Mouse (Mus musculus) midbrain, embryonic 13.5 days (tissue): Measurements from ENCODE around the gene Rftn2. TPM values are rescaled to one million over a fixed set of nuclear protein-coding genes. Genes with fewer than 3 reads are reported as not detected.

ENCODE experiments used
- ATAC-seq: fragments of 200-750 bp; cut with Nextera tagmentation; 2 replicates; pipeline ENCODE4 v1.8.0; 2017; ENCODE audit warnings: mild to moderate bottlenecking, moderate TSS enrichment, moderate library complexity
- H3K27ac ChIP-seq: fragments of 300-500 bp; sonication (generic); 2 replicates; pipeline ENCODE4 v1.5.1; 2015; ENCODE audit warnings: inconsistent platforms, mild to moderate bottlenecking, moderate library complexity
- H3K27me3 ChIP-seq: fragments of 300-500 bp; sonication (generic); 2 replicates; pipeline ENCODE4 v1.6.1; 2015; ENCODE audit warnings: mild to moderate bottlenecking, inconsistent platforms
- H3K36me3 ChIP-seq: fragments of 300-500 bp; sonication (generic); 2 replicates; pipeline ENCODE4 v1.6.1; 2015; ENCODE audit warnings: mild to moderate bottlenecking, inconsistent platforms
- H3K4me1 ChIP-seq: fragments of 300-500 bp; sonication (generic); replicated peaks from 2 replicates; pipeline ENCODE4 v1.6.1; 2015; ENCODE audit warnings: inconsistent platforms
- H3K4me2 ChIP-seq: fragments of 300-500 bp; sonication (generic); replicated peaks from 2 replicates; pipeline ENCODE4 v1.6.1; 2015; ENCODE audit warnings: moderate library complexity, mild to moderate bottlenecking, inconsistent platforms
- H3K4me3 ChIP-seq: fragments of 300-500 bp; sonication (generic); replicated peaks from 2 replicates; pipeline ENCODE4 v1.5.1; 2015; ENCODE audit warnings: mild to moderate bottlenecking, inconsistent platforms
- H3K9ac ChIP-seq: fragments of 300-500 bp; sonication (generic); replicated peaks from 2 replicates; pipeline ENCODE4 v1.6.1; 2015; ENCODE audit warnings: mild to moderate bottlenecking, inconsistent platforms
- H3K9me3 ChIP-seq: fragments of 300-500 bp; sonication (generic); 2 replicates; pipeline ENCODE4 v1.6.1; 2016; ENCODE audit warnings: mild to moderate bottlenecking, inconsistent platforms
- WGBS: fragments of 180-500 bp; shearing (Covaris S2); methylation state at CpG from one replicate; pipeline ENCODE4 v1.1.7; 2015; 5-methylcytosine and 5-hydroxymethylcytosine counted together
- polyA plus RNA-seq: library from polyadenylated mRNA; unstranded; fragments of >200 nt; fragmentation: Nextera tagmentation; extraction: Ambion mirVana; gene quantifications from 2 replicates; pipeline ENCODE4 v1.2.1, GENCODE M21; 2015

Gene Rftn2
- polyA plus RNA-seq, 1 experiment from 2014 or later, result 8.5 TPM

- Histone ChIP-seq H3K9ac (no peak overlapping the region), H3K27me3 (no peaks in the 10 kb centered on the region), H3K27ac (no peak overlapping the region), H3K4me3 (no peak overlapping the region), H3K36me3 (peaks cover 9% of the 10 kb centered on the region), H3K4me2 (no peak overlapping the region), H3K9me3 (no peaks in the 10 kb centered on the region), H3K4me1 (no peaks in the 10 kb centered on the region)
- WGBS, result 56% methylated on average over 5 of the region's 5 CpGs
- ATAC-seq, result no peak
Measured at GRCm38 (mm10) chr1:55162781-55163180, 63.8 kb downstream of the Rftn2 start.

GRCm38 (mm10) chr1:55161895-55162294 lies 64.7 kb downstream of the Rftn2 start:
- 70% methylated on average over 7 of the region's 7 CpGs for WGBS

GRCm38 (mm10) chr1:55160831-55161638 lies 65.5 kb downstream of the Rftn2 start:
- Histone ChIP-seq H3K36me3 (peaks cover 26% of the 10 kb centered on the region), H3K27ac (no peak overlapping the region), H3K9ac (no peak overlapping the region), H3K9me3 (no peaks in the 10 kb centered on the region), H3K4me2 (no peak overlapping the region), H3K4me1 (no peaks in the 10 kb centered on the region), H3K4me3 (no peak overlapping the region), H3K27me3 (no peaks in the 10 kb centered on the region)
- 93% methylated on average over 17 of the region's 17 CpGs for WGBS
- 0 out of 2 replicates have a peak, but pooled peaks have one; percentile 29 for ATAC-seq

More at GRCm38 (mm10) chr1:55161895-55162294, 64.7 kb downstream of the Rftn2 start:
- ATAC-seq, result 0 out of 2 replicates have a peak, but pooled peaks have one; percentile 21
- Histone ChIP-seq H3K9me3 (no peaks in the 10 kb centered on the region), H3K27ac (no peak overlapping the region), H3K36me3 (peaks cover 18% of the 10 kb centered on the region), H3K4me3 (no peak overlapping the region), H3K9ac (no peak overlapping the region), H3K4me2 (no peak overlapping the region), H3K27me3 (no peaks in the 10 kb centered on the region), H3K4me1 (no peaks in the 10 kb centered on the region)

GRCm38 (mm10) chr1:55160218-55160617 lies 66.4 kb downstream of the Rftn2 start:
- Histone ChIP-seq H3K27ac (no peak overlapping the region), H3K36me3 (peaks cover 34% of the 10 kb centered on the region), H3K4me2 (no peak overlapping the region), H3K4me3 (no peak overlapping the region), H3K4me1 (no peaks in the 10 kb centered on the region), H3K27me3 (no peaks in the 10 kb centered on the region), H3K9me3 (no peaks in the 10 kb centered on the region), H3K9ac (no peak overlapping the region)
- no peak for ATAC-seq
- 93% methylated on average over 3 of the region's 3 CpGs for WGBS

GRCm38 (mm10) chr1:55158821-55159220 lies 67.8 kb downstream of the Rftn2 start:
- H3K36me3 ChIP-seq, result peaks cover 39% of the 10 kb centered on the region
- no peaks in the 10 kb centered on the region for H3K27me3 ChIP-seq
- H3K4me2 ChIP-seq, result no peak overlapping the region
- no peak overlapping the region for H3K27ac ChIP-seq
- no peaks in the 10 kb centered on the region for H3K9me3 ChIP-seq
- no peak overlapping the region for H3K9ac ChIP-seq
- H3K4me3 ChIP-seq, result no peak overlapping the region
- H3K4me1 ChIP-seq, result no peaks in the 10 kb centered on the region
- WGBS, result 91% methylated on average over 8 of the region's 8 CpGs
- ATAC-seq, result no peak

GRCm38 (mm10) chr1:55158211-55158610 lies 68.4 kb downstream of the Rftn2 start:
- Histone ChIP-seq H3K4me1 (no peaks in the 10 kb centered on the region), H3K4me3 (no peak overlapping the region), H3K27me3 (no peaks in the 10 kb centered on the region), H3K9ac (no peak overlapping the region), H3K27ac (no peak overlapping the region), H3K4me2 (no peak overlapping the region), H3K9me3 (no peaks in the 10 kb centered on the region), H3K36me3 (peaks cover 41% of the 10 kb centered on the region)
- ATAC-seq, result no peak
- WGBS, result 92% methylated on average over 3 of the region's 3 CpGs

GRCm38 (mm10) chr1:55157329-55157728 lies 69.3 kb downstream of the Rftn2 start:
- H3K36me3 ChIP-seq, result peaks cover 43% of the 10 kb centered on the region
- no peaks in the 10 kb centered on the region for H3K4me1 ChIP-seq
- no peaks in the 10 kb centered on the region for H3K9me3 ChIP-seq
- H3K27ac ChIP-seq, result no peak overlapping the region
- no peak for ATAC-seq
- no peaks in the 10 kb centered on the region for H3K27me3 ChIP-seq
- no peak overlapping the region for H3K4me2 ChIP-seq
- H3K9ac ChIP-seq, result no peak overlapping the region
- 99% methylated on average over 4 of the region's 4 CpGs for WGBS
- no peak overlapping the region for H3K4me3 ChIP-seq

- Histone ChIP-seq H3K9me3 (no peaks in the 10 kb centered on the region), H3K4me2 (no peak overlapping the region), H3K27ac (no peak overlapping the region), H3K4me1 (no peaks in the 10 kb centered on the region), H3K27me3 (no peaks in the 10 kb centered on the region), H3K9ac (no peak overlapping the region), H3K4me3 (no peak overlapping the region), H3K36me3 (peaks cover 44% of the 10 kb centered on the region)
- WGBS, result 96% methylated on average over 7 of the region's 7 CpGs
- ATAC-seq, result no peak
Measured at GRCm38 (mm10) chr1:55145556-55145955, 81.0 kb downstream of the Rftn2 start.

- Histone ChIP-seq H3K9me3 (no peaks in the 10 kb centered on the region), H3K9ac (no peak overlapping the region), H3K27ac (no peak overlapping the region), H3K27me3 (no peaks in the 10 kb centered on the region), H3K4me3 (no peak overlapping the region), H3K4me2 (no peak overlapping the region), H3K36me3 (peaks cover 43% of the 10 kb centered on the region), H3K4me1 (no peaks in the 10 kb centered on the region)
- ATAC-seq, result no peak
- 96% methylated on average over 4 of the region's 4 CpGs for WGBS
Measured at GRCm38 (mm10) chr1:55144338-55144737, 82.2 kb downstream of the Rftn2 start.

GRCm38 (mm10) chr1:55135846-55136245 lies 90.7 kb downstream of the Rftn2 start:
- Histone ChIP-seq H3K4me1 (peaks cover 28% of the 10 kb centered on the region), H3K4me3 (no peak overlapping the region), H3K9me3 (no peaks in the 10 kb centered on the region), H3K4me2 (no peak overlapping the region), H3K27me3 (no peaks in the 10 kb centered on the region), H3K36me3 (peaks cover 20% of the 10 kb centered on the region), H3K9ac (no peak overlapping the region), H3K27ac (no peak overlapping the region)
- 100% methylated on average over 1 of the region's 1 CpGs for WGBS
- ATAC-seq, result no peak

GRCm38 (mm10) chr1:55134301-55134700 lies 92.3 kb downstream of the Rftn2 start:
- Histone ChIP-seq H3K27me3 (no peaks in the 10 kb centered on the region), H3K4me3 (no peak overlapping the region), H3K27ac (no peak overlapping the region), H3K9ac (no peak overlapping the region), H3K4me2 (no peak overlapping the region), H3K4me1 (peaks cover 37% of the 10 kb centered on the region), H3K9me3 (no peaks in the 10 kb centered on the region), H3K36me3 (peaks cover 8% of the 10 kb centered on the region; the same call in 1 of the 2 replicates)
- WGBS, result 100% methylated on average over 3 of the region's 3 CpGs
- no peak for ATAC-seq

- 0 out of 2 replicates have a peak overlapping the region, but pooled peaks have one; percentile 9 for H3K4me2 ChIP-seq
- no peak overlapping the region for H3K27ac ChIP-seq
- no peak for ATAC-seq
- no peaks in the 10 kb centered on the region for H3K9me3 ChIP-seq
- peaks cover 8% of the 10 kb centered on the region; the same call in 1 of the 2 replicates for H3K36me3 ChIP-seq
- no peak overlapping the region for H3K9ac ChIP-seq
- 87% methylated on average over 2 of the region's 2 CpGs for WGBS
- peaks cover 37% of the 10 kb centered on the region for H3K4me1 ChIP-seq
- no peak overlapping the region for H3K4me3 ChIP-seq
- no peaks in the 10 kb centered on the region for H3K27me3 ChIP-seq
Measured at GRCm38 (mm10) chr1:55133173-55133572, 93.4 kb downstream of the Rftn2 start.
